Mouse (Mus musculus) limb, embryonic 14.5 days (tissue): ENCODE measurements at regions not wholly inside any gene's neighbourhood (a gene's known extent, or its start where the extent isn't known, plus 50 kb on each side); places are given as distances from the start of the nearest gene placed in this dataset.

Experiments
- ATAC-seq: fragments of 200-750 bp; cut with Nextera tagmentation; 2 replicates; pipeline ENCODE4 v1.8.0; 2017; ENCODE audit warnings: low read depth, moderate number of reproducible peaks, moderate TSS enrichment; ENCODE audit not compliant: low FRiP score
- DNase-seq: peaks from one replicate; pipeline ENCODE4 v3.0.0-alpha.2; 2015; ENCODE audit warnings: low spot score
- H3K27ac ChIP-seq: fragments of 300-500 bp; sonication (generic); replicated peaks from 2 replicates; pipeline ENCODE4 v1.5.1; 2014; ENCODE audit warnings: low read depth, mild to moderate bottlenecking, low read length, moderate library complexity, mixed read lengths
- H3K27me3 ChIP-seq: fragments of 300-500 bp; sonication (generic); 2 replicates; pipeline ENCODE4 v1.6.1; 2014; ENCODE audit warnings: low read length, mixed read lengths; ENCODE audit not compliant: control insufficient read depth, insufficient read depth
- H3K36me3 ChIP-seq: fragments of 300-500 bp; sonication (generic); 2 replicates; pipeline ENCODE4 v1.6.1; 2014; ENCODE audit warnings: mild to moderate bottlenecking, low read length, moderate library complexity, mixed read lengths; ENCODE audit not compliant: control insufficient read depth, insufficient read depth
- H3K4me1 ChIP-seq: fragments of 300-500 bp; sonication (generic); 2 replicates; pipeline ENCODE4 v1.6.1; 2014; ENCODE audit warnings: antibody characterized with exemption, low read length, mixed read lengths; ENCODE audit not compliant: control insufficient read depth, insufficient read depth
- H3K4me2 ChIP-seq: fragments of 300-500 bp; sonication (generic); replicated peaks from 2 replicates; pipeline ENCODE4 v1.6.1; 2014; ENCODE audit warnings: low read depth, mild to moderate bottlenecking, low read length, moderate library complexity; ENCODE audit not compliant: severe bottlenecking
- H3K4me3 ChIP-seq: fragments of 300-500 bp; sonication (generic); replicated peaks from 2 replicates; pipeline ENCODE4 v1.5.1; 2014; ENCODE audit warnings: low read length
- H3K9ac ChIP-seq: fragments of 300-500 bp; sonication (generic); 2 replicates; pipeline ENCODE4 v1.6.1; 2014; ENCODE audit warnings: mild to moderate bottlenecking, low read depth, low read length, moderate library complexity; ENCODE audit not compliant: severe bottlenecking
- H3K9me3 ChIP-seq: fragments of 300-500 bp; sonication (generic); 2 replicates; pipeline ENCODE4 v1.6.1; 2016; ENCODE audit warnings: low read length; ENCODE audit not compliant: control insufficient read depth
- POLR2A ChIP-seq: fragments of 200-500 bp; IDR thresholded peaks from 2 replicates; pipeline ENCODE4 v1.8.0; 2012; ENCODE audit warnings: inconsistent platforms, mild to moderate bottlenecking, moderate library complexity, borderline replicate concordance; ENCODE audit not compliant: insufficient read depth, insufficient read length; ENCODE audit errors: extremely low read depth
- WGBS: fragments of 180-500 bp; shearing (Covaris S2); extraction: QIAGEN DNeasy Blood & Tissue Kit; methylation state at CpG from one replicate; pipeline ENCODE4 v1.1.7; 2014; 5-methylcytosine and 5-hydroxymethylcytosine counted together

GRCm38 (mm10) chr3:48207950-48208349, 1549.2 kb downstream of the Pcdh18 start:
- no peak for ATAC-seq
- 83% methylated on average over 2 of the region's 2 CpGs for WGBS
- no peak for TF ChIP-seq POLR2A

GRCm38 (mm10) chr3:48194300-48194699, 1562.8 kb downstream of the Pcdh18 start:
- Histone ChIP-seq H3K9me3 (no peaks in the 10 kb centered on the region), H3K4me2 (no peak overlapping the region), H3K9ac (no peak overlapping the region), H3K27ac (no peak overlapping the region), H3K36me3 (no peaks in the 10 kb centered on the region), H3K4me3 (no peak overlapping the region), H3K4me1 (no peaks in the 10 kb centered on the region), H3K27me3 (no peaks in the 10 kb centered on the region)
- WGBS: 78% methylated on average over 3 of the region's 3 CpGs
- ATAC-seq (no peak), DNase-seq (no peak)
- no peak for TF ChIP-seq POLR2A

More at GRCm38 (mm10) chr3:48207950-48208349, 1549.2 kb downstream of the Pcdh18 start:
- Histone ChIP-seq H3K4me1 (no peaks in the 10 kb centered on the region), H3K4me2 (no peak overlapping the region), H3K9me3 (no peaks in the 10 kb centered on the region), H3K36me3 (no peaks in the 10 kb centered on the region), H3K27ac (no peak overlapping the region), H3K9ac (no peak overlapping the region), H3K4me3 (no peak overlapping the region), H3K27me3 (no peaks in the 10 kb centered on the region)
- peak; percentile 11 for DNase-seq

- no peaks in the 10 kb centered on the region for H3K9me3 ChIP-seq
- no peak overlapping the region for H3K4me2 ChIP-seq
- no peak for TF ChIP-seq POLR2A
- H3K27me3 ChIP-seq: no peaks in the 10 kb centered on the region
- H3K4me3 ChIP-seq: no peak overlapping the region
- H3K4me1 ChIP-seq: no peaks in the 10 kb centered on the region
- H3K27ac ChIP-seq: no peak overlapping the region
- ATAC-seq (no peak), DNase-seq (no peak)
- no peak overlapping the region for H3K9ac ChIP-seq
- no peaks in the 10 kb centered on the region for H3K36me3 ChIP-seq
- WGBS: 90% methylated on average over 3 of the region's 3 CpGs
Observed at GRCm38 (mm10) chr3:48144885-48145284, 1612.2 kb downstream of the Pcdh18 start.

GRCm38 (mm10) chr3:48134938-48135337, 1622.2 kb downstream of the Pcdh18 start:
- no peak overlapping the region for H3K4me2 ChIP-seq

GRCm38 (mm10) chr3:48124263-48124662, 1632.9 kb downstream of the Pcdh18 start:
- 77% methylated on average over 1 of the region's 1 CpGs for WGBS
- no peaks in the 10 kb centered on the region for H3K36me3 ChIP-seq
- H3K4me1 ChIP-seq: no peaks in the 10 kb centered on the region
- no peak for DNase-seq
- no peak overlapping the region for H3K4me3 ChIP-seq
- H3K27ac ChIP-seq: no peak overlapping the region
- no peak overlapping the region for H3K4me2 ChIP-seq
- ATAC-seq: no peak
- no peaks in the 10 kb centered on the region for H3K27me3 ChIP-seq
- H3K9me3 ChIP-seq: no peaks in the 10 kb centered on the region
- H3K9ac ChIP-seq: no peak overlapping the region
- no peak for TF ChIP-seq POLR2A

More at GRCm38 (mm10) chr3:48134938-48135337, 1622.2 kb downstream of the Pcdh18 start:
- ATAC-seq: peak; percentile 73; the same call in 1 of the 2 replicates
- H3K36me3 ChIP-seq: no peaks in the 10 kb centered on the region
- no peaks in the 10 kb centered on the region for H3K4me1 ChIP-seq
- no peak overlapping the region for H3K27ac ChIP-seq
- no peak overlapping the region for H3K4me3 ChIP-seq
- H3K9ac ChIP-seq: no peak overlapping the region
- WGBS: 36% methylated on average over 4 of the region's 4 CpGs
- H3K9me3 ChIP-seq: no peaks in the 10 kb centered on the region
- peak; percentile 78 for DNase-seq
- H3K27me3 ChIP-seq: no peaks in the 10 kb centered on the region
- TF ChIP-seq POLR2A: no peak

- Histone ChIP-seq H3K27me3 (no peaks in the 10 kb centered on the region), H3K27ac (no peak overlapping the region), H3K4me1 (no peaks in the 10 kb centered on the region), H3K36me3 (no peaks in the 10 kb centered on the region), H3K4me3 (no peak overlapping the region), H3K4me2 (no peak overlapping the region), H3K9ac (no peak overlapping the region), H3K9me3 (no peaks in the 10 kb centered on the region)
- ATAC-seq (no peak), DNase-seq (no peak)
- WGBS: 82% methylated on average over 1 of the region's 1 CpGs
- no peak for TF ChIP-seq POLR2A
Observed at GRCm38 (mm10) chr3:48100847-48101246, 1652.8 kb upstream of the Pabpc4l start.
